Mouse (Mus musculus) megakaryocyte progenitor cell, adult 5-6 weeks (primary cell): ENCODE measurements around the gene Lzts2. TPM values are rescaled to one million over a fixed set of nuclear protein-coding genes. Genes with fewer than 3 reads are reported as not detected.

Experiments used
- ATAC-seq: replicated peaks from 2 replicates; pipeline ENCODE4 v1.8.0; 2016; ENCODE audit warnings: mild to moderate bottlenecking, moderate TSS enrichment, inconsistent platforms; ENCODE audit not compliant: poor library complexity
- total RNA-seq, 2 experiments: library from RNA; stranded (forward) in 1 of 2; stranded (reverse) in 1 of 2; fragments of 157-497, 149-512 nt in 1 of 2; fragments of 200-1000 nt in 1 of 2; gene quantifications; 2 replicates each; pipeline versions ENCODE4 v1.2.3 to v1.2.4; 2015 to 2017

Gene Lzts2
- total RNA-seq, 2 experiments from 2014 or later = 5.1 to 7.7 TPM

- no peak for ATAC-seq
Observed at GRCm38 (mm10) chr19:45076036-45076575, 61.9 kb downstream of the Lzts2 start.

Other genes with a start within 250 kb of the Lzts2 start
- 28.4 and 34.7 TPM in 2 replicates for gene Slf2, start 83.3 kb upstream of the Lzts2 start, total RNA-seq (2015)
- 35.4 and 42.4 TPM in 2 replicates for gene Slf2, start 83.3 kb upstream of the Lzts2 start, total RNA-seq (2017)
- 0.15 and 0.30 TPM in 2 replicates for gene Sema4g, start 25.3 kb upstream of the Lzts2 start, total RNA-seq (2015)
- gene Sema4g, start 25.3 kb upstream of the Lzts2 start, total RNA-seq (2017) = 0.03 TPM in 1 of 2 replicates, not detected in the other
- gene Twnk, start 8.8 kb upstream of the Lzts2 start, total RNA-seq (2015) = 16.5 and 18.6 TPM in 2 replicates
- 18.4 and 22.4 TPM in 2 replicates for gene Twnk, start 8.8 kb upstream of the Lzts2 start, total RNA-seq (2017)
- gene Mrpl43, start 8.0 kb upstream of the Lzts2 start, total RNA-seq (2015) = 44.3 and 44.8 TPM in 2 replicates
- 25.2 and 30.3 TPM in 2 replicates for gene Mrpl43, start 8.0 kb upstream of the Lzts2 start, total RNA-seq (2017)
- 0.05 TPM in 1 of 2 replicates, not detected in the other for gene Pdzd7, start 31.3 kb downstream of the Lzts2 start, total RNA-seq (2015)
- gene Pdzd7, start 31.3 kb downstream of the Lzts2 start, total RNA-seq (2017) = not detected in 2 replicates
- 17.5 and 23.8 TPM in 2 replicates for gene Sfxn3, start 33.1 kb downstream of the Lzts2 start, total RNA-seq (2015)
- 2.4 and 3.1 TPM in 2 replicates for gene Sfxn3, start 33.1 kb downstream of the Lzts2 start, total RNA-seq (2017)
- gene Kazald1, start 60.8 kb downstream of the Lzts2 start, total RNA-seq (2015) = 0.17 and 0.25 TPM in 2 replicates
- 0.83 and 0.84 TPM in 2 replicates for gene Kazald1, start 60.8 kb downstream of the Lzts2 start, total RNA-seq (2017)
- not detected in 2 replicates for gene Tlx1, start 136.3 kb downstream of the Lzts2 start, total RNA-seq (2015)
- not detected in 2 replicates for gene Tlx1, start 136.3 kb downstream of the Lzts2 start, total RNA-seq (2017)
- not detected in 2 replicates for gene Lbx1, start 221.4 kb downstream of the Lzts2 start, total RNA-seq (2015)
- not detected in 2 replicates for gene Lbx1, start 221.4 kb downstream of the Lzts2 start, total RNA-seq (2017)